Mouse (Mus musculus) megakaryocyte, embryonic 14.5 days (primary cell): ENCODE data around the gene 1700023F06Rik.

ENCODE experiments used
- FLI1 ChIP-seq: IDR thresholded peaks from 2 replicates; pipeline ENCODE4 v1.6.1; 2012; ENCODE audit warnings: low read length, inconsistent platforms, mixed read lengths
- GATA1 ChIP-seq: IDR thresholded peaks from 3 replicates; pipeline ENCODE4 v1.6.1; 2012; ENCODE audit warnings: mixed read lengths, low read length, inconsistent platforms, borderline replicate concordance

DNA sequence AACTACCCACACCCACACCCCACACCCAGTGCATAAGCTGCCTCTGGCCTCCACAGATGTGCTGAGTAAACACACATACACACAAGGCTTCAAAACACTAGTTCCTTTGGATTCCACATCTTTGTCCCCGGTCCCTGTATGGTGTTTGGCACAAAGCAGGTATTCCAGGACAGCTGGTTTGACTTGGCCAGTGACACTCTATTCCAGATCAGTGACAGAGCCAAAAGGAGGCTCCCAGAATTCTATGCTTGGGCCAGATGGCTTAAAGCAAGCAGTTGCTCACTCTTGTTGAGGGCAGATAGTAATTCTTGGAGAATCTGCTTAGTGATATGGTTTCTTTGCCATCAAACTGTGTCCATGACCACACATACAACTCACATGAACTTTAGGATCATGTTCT is 26.1 kb upstream of the 1700023F06Rik start:
- no peak for TF ChIP-seq GATA1
- no peak for TF ChIP-seq FLI1
